Mouse (Mus musculus): ENCODE results near the gene Stk31.

The Stk31 gene

GRCm38 (mm10) chr6:49395316-49395715 lies at the start of gene Stk31:
Gene Stk31 (plus strand): TSS chr6:49395604.
- peak; percentile 95 for DNase-seq (ENCODE audit: low read depth, low spot score)

- no peak for DNase-seq (ENCODE audit: low read depth, low spot score)
Observed at GRCm38 (mm10) chr6:49349826-49350225, 45.6 kb upstream of the Stk31 start.

- no peak for DNase-seq (ENCODE audit: low read depth, low spot score)
Observed at GRCm38 (mm10) chr6:49354613-49355012, 40.8 kb upstream of the Stk31 start.

GRCm38 (mm10) chr6:49355171-49355570 lies 40.2 kb upstream of the Stk31 start:
- peak; percentile 80 for DNase-seq (ENCODE audit: low read depth, low spot score)

- peak; percentile 46 for DNase-seq (ENCODE audit: low read depth, low spot score)
Observed at GRCm38 (mm10) chr6:49360420-49360819, 35.0 kb upstream of the Stk31 start.

- peak; percentile 99 for DNase-seq (ENCODE audit: low read depth, low spot score)
Observed at GRCm38 (mm10) chr6:49367159-49368054, 28.0 kb upstream of the Stk31 start, which contains the start of gene Fam221a. Gene Fam221a (plus strand): TSS chr6:49367739.

GRCm38 (mm10) chr6:49368212-49368611 lies 27.2 kb upstream of the Stk31 start:
- no peak for DNase-seq (ENCODE audit: low read depth, low spot score)

GRCm38 (mm10) chr6:49372705-49373104 lies 22.7 kb upstream of the Stk31 start:
- DNase-seq (ENCODE audit: low read depth, low spot score): no peak

- DNase-seq (ENCODE audit: low read depth, low spot score): no peak
Observed at GRCm38 (mm10) chr6:49373943-49374342, 21.5 kb upstream of the Stk31 start.

- DNase-seq (ENCODE audit: low read depth, low spot score): no peak
Observed at GRCm38 (mm10) chr6:49378328-49378727, 17.1 kb upstream of the Stk31 start.

GRCm38 (mm10) chr6:49394276-49394675 lies 1.1 kb upstream of the Stk31 start:
- DNase-seq (ENCODE audit: low read depth, low spot score): no peak

GRCm38 (mm10) chr6:49397466-49397865 lies 2.1 kb downstream of the Stk31 start:
- DNase-seq (ENCODE audit: low read depth, low spot score): peak; percentile 75

GRCm38 (mm10) chr6:49398365-49398764 lies 3.0 kb downstream of the Stk31 start:
- peak; percentile 39 for DNase-seq (ENCODE audit: low read depth, low spot score)

GRCm38 (mm10) chr6:49410830-49411229 lies 15.4 kb downstream of the Stk31 start:
- DNase-seq (ENCODE audit: low read depth, low spot score): no peak

GRCm38 (mm10) chr6:49412967-49413366 lies 17.6 kb downstream of the Stk31 start:
- peak; percentile 71 for DNase-seq (ENCODE audit: low read depth, low spot score)

GRCm38 (mm10) chr6:49415971-49416370 lies 20.6 kb downstream of the Stk31 start:
- DNase-seq (ENCODE audit: low read depth, low spot score): peak; percentile 34

GRCm38 (mm10) chr6:49437306-49437705 lies 41.9 kb downstream of the Stk31 start:
- DNase-seq (ENCODE audit: low read depth, low spot score): no peak

GRCm38 (mm10) chr6:49458112-49458511 lies 62.7 kb downstream of the Stk31 start:
- DNase-seq (ENCODE audit: low read depth, low spot score): no peak

GRCm38 (mm10) chr6:49483205-49483604 lies 87.8 kb downstream of the Stk31 start:
- no peak for DNase-seq (ENCODE audit: low read depth, low spot score)

- DNase-seq (ENCODE audit: low read depth, low spot score): no peak
Observed at GRCm38 (mm10) chr6:49491526-49491925, 96.1 kb downstream of the Stk31 start.

- DNase-seq (ENCODE audit: low read depth, low spot score): peak; percentile 64
Observed at GRCm38 (mm10) chr6:49519053-49519452, 123.6 kb downstream of the Stk31 start.

Measured in ZHBTc4 (cell line).